Mouse (Mus musculus) erythroblast, embryonic 14.5 days (primary cell): ENCODE measurements at regions not wholly inside any gene's neighbourhood (a gene's known extent, or its start where the extent isn't known, plus 50 kb on each side); places are given as distances from the start of the nearest gene placed in this dataset.

Experiments used
- GATA1 ChIP-seq: IDR thresholded peaks from 2 replicates; pipeline ENCODE4 v1.6.1; 2012; ENCODE audit warnings: low read length, inconsistent platforms, mixed read lengths
- TAL1 ChIP-seq: IDR thresholded peaks from 3 replicates; pipeline ENCODE4 v1.6.1; 2012; ENCODE audit warnings: low read length, inconsistent platforms, mixed read lengths

- TF ChIP-seq TAL1 (no peak), GATA1 (no peak)
Measured at GRCm38 (mm10) chr2:178987935-178988334, 454.3 kb upstream of the Cdh4 start.
